Mouse (Mus musculus) CH12F3 (cell line): Measurements from ENCODE around the gene Prkag2.

Experiments used
- in situ Hi-C: fragments of 300-500 bp; cut with MboI; formaldehyde crosslinking; loops from 2 replicates; pipeline ENCODE4 v1.14.3; 2020; ENCODE audit warnings: low sequenced_read_pairs

Prkag2 gene

DNA sequence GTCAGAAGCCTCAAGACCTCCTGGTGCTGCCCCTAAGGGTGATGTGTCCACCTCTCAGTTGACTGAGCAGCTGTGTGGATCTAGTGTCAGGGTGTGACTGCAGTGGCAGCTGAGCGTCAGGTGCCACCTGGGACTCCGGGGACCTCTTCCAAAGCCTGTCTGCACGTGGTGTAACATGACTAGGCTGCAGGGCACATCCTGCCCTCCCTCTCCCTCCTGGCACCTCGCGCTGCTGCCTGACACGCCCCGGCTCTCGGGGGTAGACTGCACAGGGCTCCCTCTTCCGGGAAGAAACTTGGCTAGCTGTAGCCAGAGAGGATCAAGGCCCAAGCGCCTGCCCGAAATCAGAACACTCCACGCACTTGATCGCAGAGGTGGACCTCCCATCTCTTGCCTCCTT lies 127.2 kb downstream of the Prkag2 start:
- in situ Hi-C loops = no loop called here

DNA sequence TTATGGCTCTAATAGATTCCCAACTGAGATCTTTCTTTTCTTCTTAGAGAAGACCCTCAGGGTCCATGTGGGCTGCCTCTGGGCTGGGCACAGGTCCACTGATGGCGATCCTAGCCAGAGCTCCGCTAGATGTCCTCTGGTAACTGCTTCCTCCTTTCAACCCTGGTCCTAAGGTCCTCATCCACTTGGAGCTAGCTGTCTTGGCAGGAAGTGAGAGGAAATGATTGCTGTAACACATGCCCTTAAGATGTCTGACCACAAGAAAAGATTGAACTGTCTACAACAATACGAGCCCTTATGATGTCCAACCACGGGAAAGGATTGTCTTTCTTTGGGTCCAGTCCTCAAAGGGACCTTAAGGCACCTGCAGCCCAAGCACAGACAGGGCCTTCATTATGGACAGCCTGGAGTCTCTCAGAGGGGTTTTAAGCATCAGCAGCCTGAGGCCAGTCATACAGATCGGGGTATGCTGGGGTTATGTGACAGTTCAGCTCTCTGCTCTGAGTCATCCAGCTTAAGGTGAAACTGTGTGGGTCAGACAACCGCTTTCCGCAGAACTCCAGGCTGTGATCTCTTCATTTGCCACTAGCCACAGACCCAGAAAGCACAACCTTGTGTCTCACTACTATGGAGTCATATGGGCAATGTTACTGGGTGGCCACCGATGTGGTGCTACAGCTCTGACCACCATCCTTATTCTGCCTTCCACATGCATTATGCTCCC lies 129.7 kb downstream of the Prkag2 start:
- in situ Hi-C loops = no loop called here

DNA sequence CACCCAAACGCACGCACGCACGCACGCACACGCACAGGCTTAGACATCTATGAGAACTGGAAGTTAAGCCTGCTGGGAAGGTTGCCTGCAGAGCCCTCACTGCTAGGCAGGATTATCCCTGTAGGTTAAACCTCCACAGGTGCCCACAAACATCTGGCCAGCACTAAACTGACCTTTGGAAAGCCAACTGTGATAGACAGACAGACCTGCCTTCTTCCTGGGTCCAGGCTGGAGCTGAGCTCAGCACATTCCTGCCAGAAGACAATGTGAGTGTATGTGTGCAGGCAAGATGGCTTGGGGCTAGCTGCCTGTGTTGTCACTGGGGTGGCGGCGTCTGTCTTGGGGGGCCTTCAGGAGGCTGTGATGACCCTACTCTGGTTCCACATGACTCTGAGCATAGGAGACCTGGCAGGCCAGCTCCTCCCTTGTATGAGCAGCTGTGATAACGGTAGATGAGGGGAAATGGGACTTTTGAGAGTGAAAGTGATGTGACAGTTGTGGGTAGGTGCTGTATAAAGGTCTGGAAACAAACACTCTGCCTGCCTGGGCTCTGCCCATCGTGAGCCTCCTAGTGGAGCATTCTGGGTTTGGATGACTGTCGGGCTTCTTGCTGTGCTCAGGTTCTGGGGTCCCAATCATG lies 131.1 kb downstream of the Prkag2 start:
- in situ Hi-C loops = no loop called here

DNA sequence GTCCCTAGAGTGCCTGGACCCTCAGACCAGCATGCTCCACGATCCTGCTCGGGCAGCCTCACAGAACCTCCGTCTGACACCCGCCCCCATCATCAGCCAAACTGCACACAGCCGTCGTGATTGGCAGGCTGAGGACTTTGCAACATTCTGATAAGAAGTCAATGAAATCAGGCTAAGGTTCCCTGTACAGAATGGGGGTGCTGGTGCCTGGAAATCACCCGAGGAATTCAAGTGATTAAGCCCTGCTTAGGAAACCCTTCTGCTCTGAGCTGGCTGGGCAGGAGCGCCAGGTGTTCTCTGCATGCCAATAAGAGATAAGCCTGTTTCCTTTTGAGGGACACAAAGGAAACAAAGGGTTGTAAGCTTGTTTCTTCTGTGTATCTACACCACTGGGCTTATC lies 131.7 kb downstream of the Prkag2 start:
- in situ Hi-C loops = no loop called here

DNA sequence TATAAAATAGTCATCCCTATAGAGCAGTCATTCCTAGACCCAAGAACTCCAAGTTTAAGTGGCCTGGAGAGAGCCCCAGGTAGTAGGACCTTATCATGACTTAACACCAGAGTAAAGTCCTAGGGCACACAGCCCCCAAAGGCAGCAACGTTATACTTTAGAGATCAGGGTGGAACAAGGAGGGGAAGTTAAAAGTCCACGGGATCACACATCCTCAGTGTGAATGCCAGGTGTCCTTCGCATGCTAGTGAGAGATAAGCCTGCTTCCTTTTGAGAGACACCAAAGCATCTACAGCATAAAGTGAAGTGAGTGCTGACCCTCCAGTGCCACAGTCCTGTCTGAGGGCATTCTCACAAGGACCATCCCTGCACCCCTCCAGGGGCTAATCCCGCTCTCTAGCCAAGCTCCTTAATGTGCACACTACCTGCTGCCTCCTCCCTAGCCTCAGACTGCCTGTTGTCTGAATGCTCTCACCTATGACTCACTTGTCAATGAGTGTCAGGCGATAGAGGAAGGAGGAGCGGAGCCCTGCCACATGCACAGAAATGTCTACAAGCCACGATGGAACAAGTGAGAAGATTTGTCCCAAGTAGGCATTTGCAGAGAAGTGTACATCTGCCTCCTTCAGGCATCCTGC lies 132.4 kb downstream of the Prkag2 start:
- in situ Hi-C loops = no loop called here

DNA sequence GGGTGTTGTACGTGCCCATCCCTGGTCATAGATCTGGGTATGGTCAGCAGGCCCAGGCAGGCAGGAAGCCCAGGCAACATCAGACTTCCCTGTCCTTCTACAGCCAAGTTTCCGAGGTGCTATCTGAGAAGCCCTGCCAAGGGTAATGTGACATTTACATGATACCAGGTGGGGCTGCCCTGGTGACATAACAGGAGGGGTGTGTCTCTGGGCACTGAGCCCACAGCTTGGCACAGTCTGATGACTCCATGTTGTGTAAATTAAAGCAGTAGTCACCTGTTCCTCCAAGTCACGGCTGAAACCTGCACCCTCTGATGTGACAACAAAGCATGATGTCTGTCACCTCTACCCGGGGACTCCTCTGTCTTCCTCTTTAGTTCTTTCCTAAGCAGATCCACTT lies 136.7 kb downstream of the Prkag2 start:
- in situ Hi-C loops = no loop called here

DNA sequence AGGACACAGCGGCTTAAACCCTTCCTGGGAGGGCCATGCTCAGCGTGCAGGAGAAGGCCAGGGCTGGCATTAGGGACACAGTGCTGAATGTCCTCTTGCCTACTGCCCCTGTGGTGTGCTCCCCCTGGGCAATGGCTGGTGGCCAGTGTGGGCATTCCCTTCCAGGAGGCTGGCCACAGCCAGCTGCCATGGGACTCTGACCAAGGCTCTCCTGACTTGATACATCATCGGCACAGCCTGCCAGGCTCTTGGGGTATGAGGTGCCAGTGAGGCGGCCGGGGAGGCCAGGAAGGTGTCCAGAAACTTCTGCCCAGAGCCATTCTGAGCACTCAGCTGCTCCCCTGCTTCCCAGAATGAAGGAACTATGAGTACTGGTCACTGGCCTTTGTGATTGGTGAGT lies 139.7 kb downstream of the Prkag2 start:
- in situ Hi-C loops = no loop called here

DNA sequence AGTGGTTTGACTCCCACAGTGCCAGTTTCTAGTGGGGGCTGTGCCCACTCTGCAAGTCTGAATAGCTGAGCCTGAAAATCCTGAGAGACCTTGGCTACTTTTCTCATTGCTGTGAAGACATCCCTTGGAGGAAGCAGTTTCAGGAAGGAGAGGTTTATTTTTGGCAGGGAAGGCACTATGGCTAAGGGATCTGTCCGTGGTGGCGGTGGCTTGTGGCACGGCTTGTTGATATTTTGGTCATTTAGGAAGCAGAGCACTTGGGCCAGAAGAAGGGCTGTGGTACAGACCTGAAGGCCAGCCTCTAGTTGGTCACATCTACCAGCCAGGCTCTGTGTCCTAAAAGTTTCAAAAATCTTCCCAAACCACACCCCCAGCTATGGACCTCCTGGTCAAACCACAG lies 140.7 kb downstream of the Prkag2 start:
- in situ Hi-C loops = no loop called here

DNA sequence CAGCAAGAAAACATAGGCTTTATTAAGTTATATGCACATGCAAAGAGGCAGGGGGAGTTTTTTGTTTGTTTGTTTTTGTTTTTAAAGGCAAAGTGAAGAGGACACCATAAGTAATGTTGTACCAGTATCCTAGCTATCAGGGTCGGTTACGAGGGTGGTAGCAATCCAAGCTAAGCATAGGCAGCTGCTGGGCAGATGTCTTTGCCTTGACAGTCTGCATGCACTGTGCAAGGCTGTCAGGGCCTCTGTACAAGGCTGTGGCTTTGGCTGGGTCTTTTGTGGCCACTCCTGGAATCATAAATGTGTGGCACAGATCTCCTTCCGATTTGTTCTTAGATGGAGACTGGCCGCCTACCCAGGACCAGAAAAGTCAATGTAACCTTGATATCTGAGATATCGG lies 141.8 kb downstream of the Prkag2 start:
- in situ Hi-C loops = no loop called here

DNA sequence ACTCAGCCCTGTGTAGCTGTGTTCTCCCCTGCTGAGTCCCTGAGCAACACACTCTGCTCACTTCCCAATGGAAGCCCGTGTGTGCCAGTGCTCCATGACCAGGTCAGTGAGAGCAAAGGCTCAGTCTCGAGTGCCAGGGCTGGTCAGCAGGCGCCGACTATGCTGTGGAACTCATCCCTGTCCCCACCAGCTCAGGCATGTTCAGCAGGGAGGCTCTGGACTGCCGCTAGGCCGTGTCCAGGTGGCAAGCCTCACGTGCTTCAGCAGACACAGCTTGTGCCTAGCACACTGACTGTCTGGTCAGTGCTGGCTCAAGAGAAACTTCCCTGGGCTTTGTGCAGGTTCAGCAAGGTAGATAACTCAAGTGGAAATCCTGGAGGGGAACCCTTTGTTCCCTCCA lies 143.6 kb downstream of the Prkag2 start:
- in situ Hi-C loops = no loop called here

DNA sequence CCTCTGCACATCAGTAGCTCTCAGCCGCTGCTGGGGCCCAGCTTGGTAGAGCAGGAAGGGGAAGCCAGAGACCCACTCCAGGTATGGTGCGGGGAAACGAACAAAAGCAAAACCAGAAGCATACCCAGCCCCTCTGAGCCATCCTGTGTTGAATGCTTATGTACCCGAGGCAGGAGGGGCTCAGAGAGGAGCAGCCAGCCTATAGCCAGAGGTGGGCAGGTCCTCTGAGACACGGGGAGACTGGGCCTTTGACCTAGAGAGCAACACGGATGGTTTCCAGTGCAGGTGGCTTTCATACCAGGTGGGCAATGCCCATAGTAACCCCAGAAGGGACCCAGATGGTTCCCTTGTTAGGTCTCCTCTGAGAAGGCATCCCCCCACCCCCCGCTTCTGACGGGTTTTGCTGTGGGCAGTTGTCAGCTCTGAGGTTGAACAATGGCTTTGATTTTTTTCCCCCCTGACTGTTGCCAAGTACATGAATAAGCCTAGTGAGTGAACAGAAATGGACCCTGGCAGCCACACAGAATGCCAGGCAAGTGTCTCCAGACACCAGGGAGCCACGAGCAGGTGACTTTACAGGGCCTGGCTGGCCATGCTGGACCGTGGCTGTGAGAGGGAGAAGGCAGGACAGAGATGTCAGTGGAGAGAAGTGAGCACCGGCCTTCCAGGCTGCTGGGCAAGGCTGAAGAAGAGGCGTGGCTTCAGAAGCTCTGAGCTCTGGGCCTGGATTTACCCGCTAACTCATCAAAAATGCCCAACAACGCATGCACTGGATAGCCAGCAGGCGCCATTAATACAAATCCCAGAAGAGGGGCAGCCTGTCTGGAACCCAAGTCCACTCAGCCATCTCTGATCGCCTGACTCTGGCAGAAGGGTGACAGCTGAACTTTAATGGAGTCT lies 147.3 kb downstream of the Prkag2 start:
- in situ Hi-C loops = no loop called here

DNA sequence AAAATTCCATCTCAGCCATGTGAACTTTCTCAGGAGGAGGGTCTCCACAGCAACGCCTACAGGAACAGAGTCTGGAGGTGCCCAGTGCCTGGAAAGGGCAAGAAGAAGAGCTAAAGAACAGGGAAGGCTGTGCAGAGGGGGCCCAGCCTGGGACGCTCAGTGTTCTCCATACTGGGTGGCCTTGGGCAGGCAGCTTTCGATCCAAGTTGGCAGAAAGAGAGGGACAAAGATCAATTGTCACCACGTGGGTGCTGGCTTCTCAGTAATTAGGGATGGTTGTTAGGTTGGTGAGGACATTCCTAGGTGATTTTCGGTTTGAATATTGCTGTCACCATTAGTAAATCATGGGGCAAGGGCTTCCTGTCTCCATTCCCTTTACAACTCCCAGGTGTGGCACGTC lies 148.2 kb downstream of the Prkag2 start:
- in situ Hi-C loops = no loop called here

DNA sequence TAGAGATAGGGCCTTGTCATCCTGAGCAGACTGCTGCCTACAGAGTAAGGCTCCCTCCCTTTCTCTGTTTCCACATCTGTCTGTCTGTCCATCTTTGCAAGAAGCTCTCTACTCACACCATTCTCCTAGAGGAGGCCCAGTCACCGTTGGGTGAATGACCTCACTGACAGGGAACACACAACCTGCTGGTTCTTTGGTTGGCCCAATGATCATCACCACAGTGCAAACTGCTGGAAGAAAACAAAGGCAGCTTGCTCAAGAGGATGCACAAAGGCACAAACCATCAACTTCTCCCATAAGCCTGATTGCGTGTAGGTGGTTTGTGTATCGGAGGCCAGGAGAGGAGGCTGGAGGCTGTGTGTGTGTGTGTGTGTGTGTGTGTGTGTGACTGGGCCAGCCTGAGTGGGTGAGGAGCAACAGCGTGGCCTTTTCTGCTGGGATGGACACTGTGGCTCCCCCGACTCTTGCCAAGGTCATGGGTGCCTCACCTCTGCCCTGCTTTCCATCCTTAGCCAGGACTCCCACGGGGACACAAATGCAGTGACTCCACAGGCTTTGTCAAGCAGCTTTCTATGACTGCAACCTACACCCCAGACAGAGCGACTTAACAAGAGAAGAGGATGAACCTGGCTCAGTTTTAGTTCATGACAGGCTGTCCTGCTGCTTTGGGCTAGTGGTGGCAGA lies 149.4 kb downstream of the Prkag2 start:
- in situ Hi-C loops = no loop called here

DNA sequence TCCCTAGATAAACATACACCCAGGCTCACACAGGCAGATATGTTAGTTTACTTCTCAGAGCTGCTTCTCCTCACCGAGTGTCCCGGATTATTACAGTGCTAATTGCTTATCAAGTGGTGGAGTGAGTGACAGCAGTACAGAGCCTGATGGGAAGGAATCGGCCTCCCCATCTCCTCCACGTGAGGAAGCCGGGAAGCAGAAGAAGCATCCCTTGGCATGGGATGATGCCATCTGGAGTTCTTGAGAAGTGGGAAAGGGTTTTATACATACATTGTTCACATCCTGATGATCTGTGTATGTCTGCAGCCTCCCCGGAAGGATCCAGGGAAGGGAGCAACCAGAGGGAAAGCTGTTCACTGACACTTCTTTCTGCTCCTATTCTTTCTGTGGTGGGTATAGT lies 150.4 kb downstream of the Prkag2 start:
- in situ Hi-C loops = no loop called here

DNA sequence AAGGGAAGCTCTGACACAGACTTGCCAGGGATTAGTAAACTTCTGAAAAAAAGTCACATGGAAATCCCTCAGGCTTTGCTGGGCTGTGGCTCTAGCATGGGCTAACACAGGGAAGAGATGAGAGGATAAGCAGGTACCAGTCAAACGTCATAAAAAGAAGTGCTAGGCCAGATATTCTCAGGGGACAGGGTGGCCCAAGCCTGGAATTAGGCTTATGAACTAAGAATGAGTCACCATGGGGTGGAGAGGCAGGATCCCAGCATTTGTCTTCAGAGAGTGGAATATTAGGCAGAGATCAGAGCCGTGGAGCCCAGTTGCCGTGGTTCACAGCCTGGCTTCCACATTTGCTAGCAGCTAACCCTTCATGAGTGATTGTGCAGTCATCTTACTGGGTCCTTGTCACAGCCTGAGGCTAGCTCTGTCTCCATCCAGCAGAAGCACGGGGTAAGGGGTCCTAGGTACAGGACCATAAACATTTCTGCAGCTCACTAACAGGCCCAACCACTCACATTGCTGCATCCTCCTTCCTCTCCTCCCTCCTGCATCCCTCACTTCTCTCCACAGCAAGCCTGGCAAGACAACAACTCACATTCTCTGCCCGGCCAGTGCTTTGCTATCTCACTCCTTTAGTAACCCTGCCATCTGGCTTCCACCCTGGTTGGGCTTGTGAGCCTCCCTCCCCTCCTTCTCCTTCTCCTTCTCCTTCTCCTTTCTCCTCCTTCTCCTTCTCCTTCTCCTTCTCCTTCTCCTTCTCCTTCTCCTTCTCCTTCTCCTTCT lies 162.2 kb downstream of the Prkag2 start:
- in situ Hi-C loops = no loop called here

DNA sequence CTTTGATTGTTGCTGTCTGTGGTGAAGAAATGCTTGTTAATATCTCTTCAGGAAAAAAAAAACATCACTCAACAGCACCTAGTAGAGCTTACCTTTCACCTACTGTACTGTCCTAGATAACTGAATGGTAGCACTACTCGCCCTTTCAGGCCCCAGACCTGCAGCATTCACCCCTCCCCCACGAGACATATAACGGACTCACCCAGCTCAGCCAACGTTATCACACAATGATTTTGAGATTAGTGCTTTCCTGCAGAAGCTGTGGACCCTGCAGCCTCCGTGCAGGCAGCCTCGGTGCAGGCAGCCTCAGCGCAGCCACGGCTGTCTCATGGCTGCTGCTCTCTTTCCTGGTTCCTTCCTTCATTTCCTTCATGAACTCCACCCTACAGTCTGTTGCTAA lies 164.0 kb downstream of the Prkag2 start:
- in situ Hi-C loops = no loop called here

DNA sequence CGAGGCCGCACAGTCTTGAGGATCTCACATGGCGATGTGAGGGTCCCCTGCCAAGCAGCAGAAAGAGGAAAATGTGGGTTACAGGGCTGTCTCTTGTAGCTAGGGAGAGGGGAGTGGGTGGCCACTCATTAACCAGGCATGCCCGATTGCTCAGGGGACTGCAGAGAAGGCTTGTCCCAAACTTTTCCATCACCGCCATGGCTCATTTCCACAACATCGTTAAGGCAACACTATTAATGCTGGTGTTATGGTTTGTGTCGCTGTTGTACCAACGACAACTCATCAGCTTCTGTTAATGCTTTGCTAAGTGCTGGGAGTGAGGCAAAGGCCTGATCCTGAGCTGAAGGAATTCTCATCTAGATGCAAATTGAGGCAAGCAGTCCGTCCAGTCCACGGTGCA lies 165.0 kb downstream of the Prkag2 start:
- in situ Hi-C loops = no loop called here

DNA sequence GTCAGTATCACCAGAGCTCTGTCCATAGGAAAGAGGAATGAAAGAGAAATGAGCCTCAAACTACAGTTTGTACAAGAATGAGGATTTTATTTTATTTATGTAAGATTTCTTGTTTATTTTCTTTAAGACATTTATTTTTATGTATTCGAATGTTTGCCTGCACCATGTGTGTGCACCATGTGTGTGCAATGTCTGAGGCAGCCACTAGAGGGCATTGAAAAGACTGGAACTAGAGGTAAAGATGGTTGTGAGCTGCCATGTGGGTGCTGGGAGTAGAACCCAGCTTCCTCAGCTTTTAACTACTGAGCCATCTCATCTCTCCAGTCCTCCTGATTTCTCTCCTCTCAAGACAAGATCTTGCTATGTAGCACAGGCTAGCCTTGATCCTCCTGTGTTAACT lies 166.7 kb downstream of the Prkag2 start:
- in situ Hi-C loops = no loop called here

DNA sequence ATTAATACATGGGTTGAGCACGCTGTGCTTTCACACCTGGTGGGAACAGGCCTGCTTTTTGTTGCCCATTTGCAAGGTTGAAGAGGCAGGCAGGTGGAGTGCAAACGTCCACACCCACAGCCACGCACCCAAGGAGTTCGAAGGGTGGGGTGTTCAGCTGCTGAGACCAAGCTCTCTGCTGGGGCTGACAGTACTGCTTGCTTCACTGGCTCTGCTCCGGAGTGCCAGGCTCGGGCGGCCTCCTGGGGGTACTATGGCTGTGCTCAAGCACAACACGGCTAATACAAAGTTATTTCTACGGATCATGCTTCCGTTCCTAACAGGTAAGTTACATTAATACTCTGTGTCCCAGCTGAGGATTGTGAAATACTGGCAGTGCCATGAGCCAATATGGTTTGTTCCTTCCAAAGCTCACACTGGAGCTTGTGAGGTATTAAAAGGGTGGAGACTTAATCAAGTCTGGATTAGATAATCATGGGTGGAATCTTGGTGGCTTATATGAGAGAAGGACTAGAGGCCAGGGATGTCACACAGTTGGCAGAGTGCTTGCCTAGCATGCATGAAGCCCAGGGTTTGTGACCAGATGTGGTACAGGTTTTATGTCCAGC lies 168.8 kb downstream of the Prkag2 start:
- in situ Hi-C loops = no loop called here
